Mouse (Mus musculus) thymus, postnatal 10 days (tissue): Measurements from ENCODE around the gene Actc1.

Source experiments
- DNase-seq, 2 experiments: peaks; one replicate each; pipeline ENCODE4 v3.0.0; 2021; ENCODE audit warnings: low spot score in 2 of 2

Actc1 gene

DNA sequence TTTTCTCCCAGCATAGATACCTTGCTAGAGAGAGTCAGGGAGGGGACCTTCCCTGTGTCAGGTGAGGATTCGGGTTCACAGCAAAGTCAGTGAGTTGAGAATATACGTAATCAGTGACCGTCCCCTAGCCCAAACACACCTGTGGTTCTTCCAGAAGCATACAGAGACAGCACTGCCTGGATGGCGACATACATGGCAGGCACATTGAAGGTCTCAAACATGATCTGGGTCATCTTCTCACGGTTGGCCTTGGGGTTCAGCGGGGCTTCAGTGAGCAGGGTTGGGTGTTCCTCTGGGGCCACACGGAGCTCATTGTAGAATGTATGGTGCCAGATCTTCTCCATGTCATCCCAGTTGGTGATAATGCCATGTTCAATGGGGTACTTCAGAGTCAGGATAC lies 3.2 kb downstream of the Actc1 start:
- no peak for DNase-seq

DNA sequence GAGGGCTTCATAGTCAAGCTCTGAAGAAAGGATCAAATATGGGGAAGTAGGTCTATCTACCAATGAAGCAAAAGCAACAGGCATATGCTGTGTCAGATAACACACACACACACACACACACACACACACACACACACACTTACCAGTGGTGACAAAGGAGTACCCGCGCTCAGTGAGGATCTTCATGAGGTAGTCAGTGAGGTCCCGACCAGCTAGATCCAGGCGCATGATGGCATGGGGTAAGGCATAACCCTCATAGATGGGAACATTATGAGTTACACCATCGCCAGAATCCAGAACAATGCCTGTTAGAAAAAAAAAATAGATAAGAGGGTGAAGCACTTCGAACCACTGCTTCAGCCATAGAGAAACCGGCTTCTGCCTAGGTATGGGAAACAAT lies 4.0 kb downstream of the Actc1 start:
- no peak for DNase-seq

DNA sequence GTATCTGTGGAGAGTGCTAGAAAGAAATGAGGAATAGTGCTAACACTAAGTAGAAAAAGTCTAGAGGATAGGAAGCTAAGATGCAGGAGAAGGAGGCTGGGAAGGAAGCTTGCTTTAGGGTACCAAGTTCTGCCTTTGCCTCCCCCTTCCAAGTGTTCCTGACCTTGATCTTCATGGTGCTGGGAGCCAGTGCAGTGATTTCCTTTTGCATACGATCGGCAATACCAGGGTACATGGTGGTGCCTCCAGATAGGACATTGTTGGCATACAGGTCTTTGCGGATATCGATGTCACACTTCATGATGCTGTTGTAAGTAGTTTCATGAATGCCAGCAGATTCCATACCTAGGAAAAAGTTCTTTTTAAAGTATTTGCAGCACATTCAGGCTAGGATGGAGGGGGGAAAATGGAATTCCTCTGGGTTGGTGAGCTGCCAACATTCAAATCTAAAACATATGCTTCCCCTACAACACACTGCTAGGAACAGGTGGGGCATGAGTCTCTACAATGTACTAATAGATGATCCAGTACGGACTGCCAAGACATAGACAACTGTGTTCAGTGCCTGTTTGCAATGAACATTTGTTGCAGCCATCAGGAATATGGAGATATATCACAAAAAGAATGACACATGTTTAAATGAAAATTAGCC lies 5.3 kb downstream of the Actc1 start:
- no peak for DNase-seq

DNA sequence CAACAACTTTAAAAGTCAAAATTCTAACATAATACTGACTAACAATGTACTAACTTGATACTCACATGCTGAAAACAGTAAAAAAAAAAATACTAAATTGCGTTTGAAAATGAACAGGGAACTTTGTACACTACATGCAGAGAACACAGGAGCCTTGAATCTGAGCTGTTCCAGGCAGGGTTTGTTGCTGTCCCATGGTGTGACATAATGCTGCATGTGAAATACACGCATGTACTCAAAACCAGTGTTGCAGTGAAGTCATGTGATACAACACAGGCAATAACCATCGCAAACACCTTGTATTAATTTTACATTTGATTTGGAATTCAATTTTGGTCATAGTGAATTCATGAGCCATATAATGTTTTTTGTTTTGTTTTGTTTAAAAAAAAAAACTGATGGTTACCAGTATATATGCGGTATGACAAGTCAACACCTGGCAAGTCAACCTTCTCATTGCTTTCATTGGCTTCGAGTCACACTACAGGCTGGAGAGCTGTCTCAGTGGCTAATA lies 7.1 kb downstream of the Actc1 start:
- no peak for DNase-seq

DNA sequence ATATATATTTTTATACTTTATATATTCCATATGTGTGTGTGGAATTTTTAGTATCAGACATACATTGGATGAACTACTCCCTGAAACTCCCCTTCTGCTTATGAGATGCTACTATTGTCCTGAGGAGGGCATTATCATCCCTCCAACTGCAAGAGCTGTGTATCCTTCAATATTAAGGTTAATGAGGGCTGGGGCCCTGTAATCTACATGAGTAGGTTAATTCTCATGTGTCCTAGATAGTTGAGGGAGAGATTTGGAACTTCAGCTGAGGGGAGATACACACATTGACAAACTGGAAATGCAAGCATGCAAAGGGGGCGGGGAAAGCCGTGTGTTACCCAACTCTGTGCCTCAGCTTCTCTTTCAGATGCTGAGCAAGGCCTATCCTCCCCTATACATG lies 15.4 kb downstream of the Actc1 start:
- no peak for DNase-seq

DNA sequence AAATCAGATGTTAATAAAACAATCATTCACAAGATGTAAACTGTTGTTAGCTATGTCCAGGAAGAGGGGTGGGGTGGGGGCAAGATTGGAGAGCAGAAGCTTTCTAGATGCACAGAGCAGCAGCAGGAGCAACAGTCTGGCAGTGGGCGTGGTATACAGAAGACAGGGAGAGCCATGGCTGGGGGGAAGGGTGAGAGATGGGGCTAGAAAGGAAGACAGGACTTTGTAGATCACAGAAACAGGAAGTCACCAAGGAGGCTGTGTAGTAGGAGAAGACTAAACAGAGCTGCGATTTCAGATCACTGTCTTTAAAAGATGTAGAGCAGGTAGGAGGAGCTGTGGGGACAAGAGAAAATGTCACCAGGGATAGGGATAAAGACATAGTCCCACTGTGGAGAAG lies 21.1 kb downstream of the Actc1 start:
- no peak for DNase-seq

DNA sequence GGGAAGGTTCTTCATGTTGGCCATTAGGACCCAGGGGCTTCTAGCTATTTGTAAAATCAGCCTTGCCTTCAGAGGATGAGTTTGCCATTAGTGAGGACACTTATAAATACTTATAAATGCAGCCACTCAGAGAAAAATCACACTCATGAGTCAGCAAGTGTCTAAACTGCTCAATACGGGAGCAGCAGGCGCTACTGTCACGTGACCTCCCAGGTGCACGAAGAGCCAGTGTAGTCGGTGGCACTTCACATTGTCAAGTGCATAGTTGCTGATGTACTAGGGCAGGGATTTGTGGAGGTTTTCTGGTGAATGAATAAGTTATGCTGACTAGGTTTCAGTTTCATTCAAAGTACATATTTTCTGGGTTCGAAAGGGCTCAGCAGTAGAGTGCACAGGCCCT lies 30.0 kb downstream of the Actc1 start:
- no peak for DNase-seq

DNA sequence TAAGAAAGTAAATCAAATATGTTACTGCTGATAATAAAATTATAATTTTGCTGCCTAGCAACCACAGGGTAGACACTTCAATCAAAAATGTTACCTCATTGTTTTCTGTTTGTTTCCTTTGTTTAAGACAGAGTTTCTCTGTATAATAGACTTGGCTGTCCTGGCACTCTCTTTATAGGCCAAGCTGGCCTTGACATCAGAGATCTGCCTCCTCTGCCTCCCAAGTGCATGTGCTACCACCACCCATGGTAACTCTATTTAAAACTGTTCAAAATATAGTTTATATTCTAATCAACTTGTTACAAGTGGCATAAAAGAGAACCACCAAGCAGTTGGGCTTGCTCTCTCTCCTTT lies 33.2 kb downstream of the Actc1 start:
- no peak for DNase-seq

DNA sequence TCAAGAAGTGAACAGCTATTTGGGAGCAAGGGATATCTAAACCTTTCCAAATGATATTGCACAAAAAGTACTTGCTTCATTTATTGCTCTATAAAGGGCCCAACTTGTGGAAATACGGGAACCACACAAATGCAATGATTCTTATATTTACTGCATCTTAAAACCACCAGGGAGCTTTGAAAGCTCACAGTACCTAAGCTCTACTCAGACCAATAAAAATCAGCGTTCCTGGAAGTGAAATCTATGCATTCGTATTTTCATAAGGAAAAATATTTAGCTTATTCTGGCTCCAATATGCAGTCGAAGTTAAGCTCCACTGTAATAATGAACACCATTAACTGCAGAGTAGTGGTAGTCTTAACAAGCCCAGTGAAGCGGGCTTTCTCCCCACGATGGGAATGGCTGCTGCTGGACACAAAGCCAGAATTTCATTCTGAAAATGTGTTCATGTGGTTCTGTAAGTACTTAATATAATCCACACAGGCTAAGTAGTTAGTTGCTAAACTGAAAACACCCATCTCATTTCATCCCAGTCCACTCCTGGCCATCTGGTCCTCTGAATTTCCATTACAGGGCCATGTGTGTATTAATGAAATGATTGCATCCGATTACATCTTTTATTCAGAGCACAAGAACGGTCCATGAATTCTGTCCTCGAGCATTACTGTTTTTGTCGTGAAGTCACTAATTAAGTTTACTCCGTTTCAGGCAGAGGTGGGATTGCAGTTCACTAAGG lies 33.7 kb downstream of the Actc1 start:
- DNase-seq = no peak

DNA sequence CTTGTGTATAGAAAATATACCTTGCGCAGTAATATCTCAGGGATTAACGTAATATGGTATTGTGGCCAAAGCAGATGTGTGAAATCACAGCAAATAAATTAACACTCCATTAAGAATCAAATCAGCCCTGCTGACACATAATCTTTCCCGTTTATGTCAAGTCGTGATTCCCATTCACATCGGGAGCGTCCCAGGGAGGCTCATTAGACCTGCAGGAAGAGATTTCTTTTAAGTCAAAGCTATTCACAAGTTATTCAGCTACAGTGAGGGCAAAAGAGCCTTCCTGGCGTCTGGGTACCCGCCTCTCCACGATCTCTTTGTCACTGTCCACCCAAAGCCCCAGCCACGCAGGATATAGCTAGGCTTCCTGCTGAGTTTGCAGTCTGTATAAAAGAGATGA lies 35.2 kb downstream of the Actc1 start:
- no peak for DNase-seq

DNA sequence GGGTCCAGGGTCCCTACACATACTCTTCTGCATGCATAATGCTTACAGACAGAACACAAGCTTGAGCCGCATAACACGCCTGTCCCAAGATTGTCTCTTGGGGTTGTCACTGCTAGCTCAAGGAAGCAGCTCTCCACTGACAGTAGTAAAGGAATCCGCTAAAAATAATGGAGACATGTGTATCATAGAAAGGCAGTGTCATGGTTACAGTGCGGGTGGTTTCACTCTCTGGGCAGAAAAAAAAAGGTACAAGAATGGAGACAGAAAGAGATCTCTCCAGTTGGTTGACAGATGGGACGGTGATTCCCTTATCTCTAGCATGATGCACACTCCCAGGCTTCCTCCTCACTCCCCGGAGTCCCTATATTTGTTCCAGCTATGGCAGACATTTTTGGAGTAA lies 38.5 kb downstream of the Actc1 start:
- DNase-seq = no peak

DNA sequence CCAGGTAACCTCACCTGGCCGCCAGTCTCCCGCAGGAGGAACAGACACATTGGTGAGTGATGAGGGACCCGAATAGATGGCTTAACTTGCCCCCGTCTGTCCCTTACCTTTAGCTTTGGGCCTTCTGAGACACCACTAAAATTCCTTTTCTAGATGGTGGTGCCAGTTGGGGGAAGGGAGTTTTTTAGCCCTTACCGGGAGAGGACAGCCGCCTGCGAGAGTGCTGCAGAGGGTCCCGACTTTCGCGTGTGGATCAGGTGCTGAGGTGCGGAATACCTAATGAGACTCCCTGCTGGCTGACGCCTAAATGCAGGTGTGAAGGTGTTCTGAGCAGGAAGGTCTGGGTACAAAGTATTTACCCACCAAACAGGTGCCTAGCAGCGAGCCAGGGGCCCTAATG lies 39.5 kb downstream of the Actc1 start:
- DNase-seq = no peak

DNA sequence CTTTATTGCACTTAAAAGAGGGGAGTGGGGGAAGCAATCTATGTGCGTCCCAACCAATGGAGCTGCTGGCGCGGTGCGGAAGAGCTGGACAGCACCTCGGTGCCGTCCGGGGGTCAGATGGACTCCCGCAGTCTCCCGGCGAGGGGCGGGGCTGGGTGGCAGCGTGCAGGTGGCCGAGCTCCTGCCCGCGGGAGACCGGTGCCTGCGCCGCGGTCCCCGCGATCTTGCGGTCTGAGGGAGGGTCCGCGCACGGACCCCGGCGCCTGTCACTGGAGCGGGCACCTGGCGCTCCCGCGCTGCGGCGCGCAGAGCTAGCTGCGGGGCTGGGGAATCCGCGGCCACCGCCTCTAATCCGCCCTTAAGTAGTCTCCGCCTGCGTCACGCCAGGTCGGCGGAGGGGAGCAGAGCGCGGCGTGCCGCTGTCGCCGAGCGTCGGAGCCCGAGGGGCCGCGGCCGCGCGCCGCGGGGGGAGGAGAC lies 40.0 kb downstream of the Actc1 start, which contains the start of gene Gjd2:
Gene Gjd2, minus strand, starts transcription at position 325 of the 477 bp plus-strand sequence.
- DNase-seq = no peak

DNA sequence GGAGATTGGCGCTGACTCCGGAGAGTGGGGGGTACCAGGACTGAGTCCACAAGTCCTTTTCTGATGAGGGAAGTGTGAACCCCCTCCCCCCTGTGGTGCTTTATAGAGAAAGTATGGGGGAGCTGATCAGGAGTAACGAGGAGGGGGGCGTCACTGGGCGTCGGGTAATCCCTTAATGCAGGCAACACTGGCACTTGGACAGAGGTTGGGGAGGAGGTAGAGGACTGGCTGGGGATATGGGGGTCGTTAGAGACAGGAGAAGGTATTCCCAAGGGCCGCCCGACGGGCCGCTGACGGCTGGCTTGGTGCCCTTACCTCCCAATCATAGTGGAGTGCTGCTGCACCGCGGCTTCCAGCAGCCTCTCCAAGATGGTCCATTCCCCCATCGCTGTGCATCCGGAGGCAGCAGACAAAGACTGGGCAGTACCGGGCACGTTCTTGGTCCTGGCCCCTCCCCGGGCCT lies 40.6 kb downstream of the Actc1 start:
- no peak for DNase-seq

DNA sequence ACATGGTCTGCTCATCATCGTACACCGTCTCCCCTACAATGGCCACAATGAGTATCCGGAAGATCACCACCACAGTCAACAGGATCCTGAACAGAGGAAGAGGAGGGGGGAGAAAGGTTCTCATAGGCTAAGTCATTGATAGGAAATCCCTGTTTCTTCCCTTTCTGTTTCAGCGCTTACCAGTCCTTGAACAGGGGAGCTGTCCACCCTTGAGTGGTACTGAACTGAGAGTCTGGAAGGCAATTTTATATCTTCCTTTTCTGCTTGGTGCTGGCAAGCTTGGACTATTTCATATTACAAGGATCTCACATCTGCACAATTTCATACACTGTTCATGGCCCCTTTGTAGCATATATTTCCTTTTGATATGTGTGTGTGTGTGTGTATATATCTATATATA lies 41.5 kb downstream of the Actc1 start:
- no peak for DNase-seq

DNA sequence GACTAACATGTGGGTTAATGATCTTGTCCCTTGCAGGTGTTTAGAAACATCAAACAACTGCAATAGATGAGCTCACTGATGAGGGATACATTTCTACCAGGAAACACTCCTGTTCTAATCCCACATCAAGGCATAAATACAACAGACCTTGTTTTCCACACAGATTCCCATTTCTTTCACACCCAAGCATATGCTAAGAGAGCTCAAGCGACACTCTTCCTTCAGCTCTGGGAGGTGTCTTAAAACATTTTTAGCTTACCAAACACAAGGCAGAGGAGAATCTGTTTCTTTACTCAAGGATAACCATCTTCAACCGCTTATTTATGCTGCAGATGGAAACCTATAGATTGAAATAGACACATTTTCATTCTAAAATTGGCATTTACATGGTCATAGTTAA lies 45.0 kb downstream of the Actc1 start:
- no peak for DNase-seq

DNA sequence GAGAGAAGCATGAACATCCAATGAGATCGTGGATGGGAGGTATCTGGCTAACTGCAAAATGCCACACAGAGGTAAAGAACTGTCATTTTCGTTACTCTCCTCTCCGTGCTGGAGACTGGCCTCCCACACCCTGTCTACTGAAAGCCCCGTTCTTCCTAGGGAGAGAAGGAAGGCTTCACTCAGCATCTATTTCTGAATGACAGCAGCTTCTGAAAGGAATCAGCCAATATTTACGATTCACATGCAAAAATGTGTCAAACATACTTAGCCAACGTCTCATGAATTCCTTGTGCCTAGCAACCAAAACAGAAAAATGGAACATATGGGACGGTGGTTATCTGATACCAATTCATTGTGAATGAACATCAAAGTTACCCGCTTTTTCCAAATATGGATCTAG lies 55.9 kb downstream of the Actc1 start:
- no peak for DNase-seq
